ENCODE assay signal across 26 mouse cellular contexts in genomic region chr1:64343268-64343667, GRCm38 (mm10).
A peak's percentile ranks its signal among the peaks of the same experiment; 100 is the strongest.
DNase-seq lines count a peak whose midpoint lies in the region; ATAC-seq and TF ChIP-seq lines count a peak whose summit lies in the region.
"Had no signal": no experiment of that assay in that cellular context is flagged by ENCODE, and none has a peak within 500 bp of the region (broad histone marks: within the 10 kb centered on the region; RNA-seq: fewer than 3 reads in every experiment).

No protein-coding gene starts in this region.

- H3K4me2 ChIP-seq in midbrain, embryonic 11.5 days: no peak overlapping the region
- no peak overlapping the region for H3K4me2 ChIP-seq in midbrain, postnatal 0 days (ENCODE audit: low read depth, low read length, poor library complexity, severe bottlenecking)
- H3K4me2 ChIP-seq: embryonic facial prominence, embryonic 12.5 days; embryonic facial prominence, embryonic 15.5 days; heart, embryonic 11.5 days; hindbrain, embryonic 13.5 days; intestine, embryonic 15.5 days had no signal

- ATAC-seq in midbrain, embryonic 11.5 days (ENCODE audit: low FRiP score): no peak
- ATAC-seq in midbrain, postnatal 0 days (ENCODE audit: low FRiP score): no peak
- ATAC-seq in megakaryocyte, adult 5-6 weeks (ENCODE audit: poor library complexity, severe bottlenecking): peak; percentile 83
- ATAC-seq in monocyte, adult 5-6 weeks (replicated peaks; ENCODE audit: insufficient number of reproducible peaks, low FRiP score, low TSS enrichment, poor library complexity, severe bottlenecking): peak; percentile 69
- ATAC-seq: forebrain, embryonic 14.5 days; forebrain, postnatal 0 days; hindbrain, embryonic 16.5 days; intestine, embryonic 15.5 days; Patski had no signal

- no peaks in the 10 kb centered on the region for H3K9me3 ChIP-seq in midbrain, embryonic 11.5 days (ENCODE audit: control insufficient read depth, low read length)
- H3K9me3 ChIP-seq in midbrain, postnatal 0 days (ENCODE audit: low read length): no peaks in the 10 kb centered on the region
- H3K9me3 ChIP-seq: embryonic facial prominence, embryonic 12.5 days; embryonic facial prominence, embryonic 15.5 days; G1E; hindbrain, embryonic 10.5 days; hindbrain, embryonic 13.5 days; intestine, embryonic 15.5 days had no signal

- WGBS in midbrain, embryonic 11.5 days: 85% methylated on average over 3 of the region's 3 CpGs
- WGBS in midbrain, postnatal 0 days: 76% methylated on average over 3 of the region's 3 CpGs

- TF ChIP-seq CTCF in midbrain, postnatal 0 days (IDR thresholded peaks at IDR 0.05): no peak

- no peak overlapping the region for H3K27ac ChIP-seq in midbrain, embryonic 11.5 days (ENCODE audit: low read depth, low read length)
- H3K27ac ChIP-seq in midbrain, postnatal 0 days (ENCODE audit: low read depth, low read length): no peak overlapping the region
- H3K27ac ChIP-seq: embryonic facial prominence, embryonic 12.5 days; embryonic facial prominence, embryonic 15.5 days; gastrocnemius, adult 2 months; hindbrain, embryonic 10.5 days; hindbrain, embryonic 13.5 days; intestine, embryonic 15.5 days had no signal

- no peak overlapping the region for H3K9ac ChIP-seq in midbrain, embryonic 11.5 days (ENCODE audit: low read length)
- H3K9ac ChIP-seq in midbrain, postnatal 0 days (replicated peaks; ENCODE audit: low read length, poor library complexity, severe bottlenecking): no peak overlapping the region
- H3K9ac ChIP-seq: embryonic facial prominence, embryonic 12.5 days; embryonic facial prominence, embryonic 15.5 days; forebrain, postnatal 0 days; hindbrain, embryonic 13.5 days; intestine, embryonic 15.5 days had no signal

- H3K36me3 ChIP-seq in midbrain, embryonic 11.5 days (ENCODE audit: control insufficient read depth, insufficient read depth, low read length): no peaks in the 10 kb centered on the region
- no peaks in the 10 kb centered on the region for H3K36me3 ChIP-seq in midbrain, postnatal 0 days (ENCODE audit: insufficient read depth, low read length)
- H3K36me3 ChIP-seq: embryonic facial prominence, embryonic 12.5 days; embryonic facial prominence, embryonic 15.5 days; G1E; hindbrain, embryonic 10.5 days; hindbrain, embryonic 13.5 days; intestine, embryonic 15.5 days had no signal

- no peak overlapping the region for H3K4me3 ChIP-seq in midbrain, embryonic 11.5 days (ENCODE audit: low read depth, low read length)
- H3K4me3 ChIP-seq in midbrain, postnatal 0 days (ENCODE audit: low read depth, low read length): no peak overlapping the region
- H3K4me3 ChIP-seq: embryonic facial prominence, embryonic 12.5 days; embryonic facial prominence, embryonic 15.5 days; gastrocnemius, adult 2 months; hindbrain, embryonic 10.5 days; hindbrain, embryonic 13.5 days; intestine, embryonic 15.5 days had no signal

- DNase-seq in midbrain, embryonic 11.5 days (ENCODE audit: low spot score, missing footprints): peak; percentile 68
- no peak for DNase-seq in midbrain, postnatal 0 days (ENCODE audit: low spot score)
- DNase-seq in heart, postnatal 4 days: no peak
- DNase-seq in liver: no peak
- DNase-seq: adrenal gland, postnatal 10 days; adrenal gland, postnatal 36 days; B cell, adult 2 months; cerebellum, adult 11 months; cerebellum, adult 8-10 months; cerebellum, postnatal 14 days; forebrain, postnatal 0 days; gastrocnemius, adult 2 months; gastrocnemius, postnatal 25 days had no signal

- H3K4me1 ChIP-seq in midbrain, embryonic 11.5 days (ENCODE audit: control insufficient read depth, insufficient read depth, low read length): peaks cover 4% of the 10 kb centered on the region
- 0 out of 2 replicates have a peak, but pooled peaks cover 2% of the 10 kb centered on the region for H3K4me1 ChIP-seq in midbrain, postnatal 0 days (ENCODE audit: insufficient read depth, low read length)
- H3K4me1 ChIP-seq: intestine, embryonic 15.5 days had no signal

- no peaks in the 10 kb centered on the region for H3K27me3 ChIP-seq in midbrain, embryonic 11.5 days (ENCODE audit: control insufficient read depth, insufficient read depth, low read length)
- no peaks in the 10 kb centered on the region for H3K27me3 ChIP-seq in midbrain, postnatal 0 days (ENCODE audit: insufficient read depth, low read length)
- H3K27me3 ChIP-seq: CH12.LX; embryonic facial prominence, embryonic 12.5 days; embryonic facial prominence, embryonic 15.5 days; hindbrain, embryonic 13.5 days; intestine, embryonic 15.5 days; Patski had no signal

Comparison
In these comparisons a context has a peak if more than half of its experiments do, and no peak if none do; other contexts are left out.
1. ATAC-seq: peak in megakaryocyte, adult 5-6 weeks (single experiment) and monocyte, adult 5-6 weeks (single experiment); none in midbrain, embryonic 11.5 days (single experiment) and midbrain, postnatal 0 days (single experiment).